Mouse (Mus musculus) neural tube, embryonic 15.5 days (tissue): Measurements from ENCODE around the gene Wnk4. TPM values are rescaled to one million over a fixed set of nuclear protein-coding genes. Genes with fewer than 3 reads are reported as not detected.

ENCODE experiments used
- ATAC-seq: fragments of 200-750 bp; cut with Nextera tagmentation; 2 replicates; pipeline ENCODE4 v1.8.0; 2017; ENCODE audit warnings: mild to moderate bottlenecking, moderate TSS enrichment, moderate library complexity; ENCODE audit not compliant: low FRiP score
- H3K27ac ChIP-seq: fragments of 300-500 bp; sonication (generic); replicated peaks from 2 replicates; pipeline ENCODE4 v1.5.1; 2015; ENCODE audit warnings: mild to moderate bottlenecking, inconsistent platforms
- H3K27me3 ChIP-seq: fragments of 300-500 bp; sonication (generic); replicated peaks from 2 replicates; pipeline ENCODE4 v1.6.1; 2015; ENCODE audit warnings: inconsistent platforms
- H3K36me3 ChIP-seq: fragments of 300-500 bp; sonication (generic); 2 replicates; pipeline ENCODE4 v1.6.1; 2015; ENCODE audit warnings: inconsistent platforms
- H3K4me1 ChIP-seq: fragments of 300-500 bp; sonication (generic); 2 replicates; pipeline ENCODE4 v1.6.1; 2015; ENCODE audit warnings: inconsistent platforms
- H3K4me2 ChIP-seq: fragments of 300-500 bp; sonication (generic); 2 replicates; pipeline ENCODE4 v1.6.1; 2015; ENCODE audit warnings: inconsistent platforms, mild to moderate bottlenecking, moderate library complexity
- H3K4me3 ChIP-seq: fragments of 300-500 bp; sonication (generic); replicated peaks from 2 replicates; pipeline ENCODE4 v1.5.1; 2015; ENCODE audit warnings: mild to moderate bottlenecking, inconsistent platforms
- H3K9ac ChIP-seq: fragments of 300-500 bp; sonication (generic); replicated peaks from 2 replicates; pipeline ENCODE4 v1.6.1; 2015; ENCODE audit warnings: mild to moderate bottlenecking, inconsistent platforms
- H3K9me3 ChIP-seq: fragments of 300-500 bp; sonication (generic); replicated peaks from 2 replicates; pipeline ENCODE4 v1.6.1; 2016; ENCODE audit warnings: inconsistent platforms
- WGBS: fragments of 180-500 bp; shearing (Covaris S2); methylation state at CpG from one replicate; pipeline ENCODE4 v1.1.7; 2015; ENCODE audit warnings: mixed read lengths; 5-methylcytosine and 5-hydroxymethylcytosine counted together
- polyA plus RNA-seq: library from polyadenylated mRNA; unstranded; fragments of >200 nt; fragmentation: Nextera tagmentation; extraction: Ambion mirVana; gene quantifications from 2 replicates; pipeline ENCODE4 v1.2.1, GENCODE M21; 2015

The Wnk4 gene
- 5.1 and 7.0 TPM in 2 replicates for polyA plus RNA-seq

DNA sequence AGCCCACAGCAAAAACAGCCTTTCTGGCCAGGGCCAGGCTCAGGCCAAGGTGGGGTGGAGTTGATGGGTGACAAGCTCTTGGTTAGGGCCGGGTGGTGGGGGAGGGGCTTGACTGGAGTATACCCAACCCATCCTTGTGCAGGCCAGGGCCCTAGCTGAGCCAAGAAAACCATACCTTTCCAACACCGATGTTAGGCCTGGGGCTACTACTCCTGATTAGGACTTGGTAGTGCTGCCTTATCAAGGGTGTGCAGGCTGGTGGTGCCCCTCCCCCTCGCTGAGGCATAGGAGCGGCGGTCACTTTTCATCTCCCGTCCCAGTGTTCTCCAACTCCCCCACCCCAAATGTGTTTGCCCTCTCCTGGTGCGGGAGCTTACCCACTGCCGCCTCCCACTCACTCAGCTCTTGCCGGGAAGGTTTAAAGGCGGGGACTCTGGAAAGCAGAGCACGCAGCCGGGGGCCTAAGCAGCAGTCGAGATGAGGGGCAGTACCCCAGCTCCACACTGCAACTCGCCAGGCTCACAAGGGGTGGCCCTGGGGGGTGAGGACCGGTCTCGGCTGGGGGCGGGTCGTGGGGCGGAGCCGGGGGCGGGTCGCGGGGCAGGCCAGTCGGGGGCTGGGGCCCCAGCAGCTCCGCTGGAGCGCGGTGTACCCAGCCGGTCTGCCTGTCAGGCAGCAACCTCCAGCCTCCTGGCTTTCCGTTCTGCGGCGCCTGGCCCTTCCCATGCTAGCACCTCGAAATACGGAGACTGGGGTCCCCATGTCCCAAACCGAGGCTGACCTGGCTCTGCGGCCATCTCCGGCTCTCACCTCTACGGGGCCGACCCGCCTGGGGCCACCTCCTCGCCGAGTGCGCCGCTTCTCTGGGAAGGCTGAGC is at the start of gene Wnk4:
TSS of gene Wnk4 (plus strand) at position 620 of the 878 bp plus-strand sequence.
- Histone ChIP-seq H3K9me3 (no peaks in the 10 kb centered on the region), H3K9ac (peak within 1 kb of the TSS; percentile 75), H3K27me3 (peaks cover 38% of the 10 kb centered on the region), H3K4me2 (peak within 1 kb of the TSS; percentile 93), H3K4me1 (peaks cover 47% of the 10 kb centered on the region), H3K36me3 (peaks cover 21% of the 10 kb centered on the region), H3K27ac (peak within 1 kb of the TSS; percentile 34), H3K4me3 (peak within 1 kb of the TSS; percentile 49)
- peak; percentile 56 for ATAC-seq
- under 1% methylated on average over 43 of the region's 43 CpGs for whole genome bisulfite sequencing

GRCm38 (mm10) chr11:101211970-101212369 is 48.4 kb upstream of the Wnk4 start:
- Histone ChIP-seq H3K4me3 (no peak overlapping the region), H3K4me2 (no peak overlapping the region), H3K27me3 (no peaks in the 10 kb centered on the region), H3K4me1 (no peaks in the 10 kb centered on the region), H3K36me3 (peaks cover 72% of the 10 kb centered on the region), H3K27ac (no peak overlapping the region), H3K9me3 (no peaks in the 10 kb centered on the region), H3K9ac (no peak overlapping the region)
- WGBS, result 36% methylated on average over 3 of the region's 3 CpGs
- no peak; the same call in 1 of the 2 replicates for ATAC-seq

- H3K36me3 ChIP-seq, result peaks cover 45% of the 10 kb centered on the region
- 95% methylated on average over 5 of the region's 5 CpGs for WGBS
Measured at GRCm38 (mm10) chr11:101216936-101217335, 43.4 kb upstream of the Wnk4 start.

DNA sequence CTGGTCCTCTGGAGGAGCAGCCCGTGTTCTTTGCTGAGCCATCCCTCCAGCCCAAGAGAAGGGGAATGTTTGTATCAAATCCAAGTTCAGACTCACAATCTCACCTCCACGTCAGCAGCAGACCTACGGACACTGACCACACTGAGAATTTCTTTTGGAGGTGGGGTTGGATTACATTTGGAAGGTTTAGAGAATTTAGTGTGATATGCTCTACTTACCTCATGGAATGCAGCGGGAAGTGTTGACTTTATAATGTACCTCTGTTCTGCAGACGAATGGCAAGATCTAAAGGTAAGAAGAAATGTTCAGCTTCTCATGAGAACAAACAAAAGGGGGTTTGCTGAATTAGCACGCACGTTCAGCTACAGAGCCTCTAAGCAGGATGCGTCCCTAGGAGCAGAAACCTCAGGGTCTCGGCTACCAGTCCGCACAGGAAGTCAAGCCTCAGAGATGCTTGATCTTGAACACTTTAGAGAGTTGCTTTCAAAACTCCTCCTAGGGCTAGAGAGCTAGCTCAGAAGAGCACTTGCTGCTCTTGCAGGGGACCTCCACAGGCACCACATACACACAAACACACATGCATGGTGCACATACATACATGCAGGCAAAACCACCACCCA is 41.8 kb upstream of the Wnk4 start:
- Histone ChIP-seq H3K27me3 (no peaks in the 10 kb centered on the region), H3K4me1 (no peaks in the 10 kb centered on the region), H3K36me3 (peaks cover 35% of the 10 kb centered on the region), H3K4me3 (no peak overlapping the region), H3K9ac (no peak overlapping the region), H3K9me3 (no peaks in the 10 kb centered on the region), H3K4me2 (no peak overlapping the region), H3K27ac (no peak overlapping the region)
- no peak for ATAC-seq
- 84% methylated on average over 10 of the region's 10 CpGs for WGBS

More at GRCm38 (mm10) chr11:101216936-101217335, 43.4 kb upstream of the Wnk4 start:
- no peak overlapping the region for H3K4me3 ChIP-seq
- H3K4me1 ChIP-seq, result no peaks in the 10 kb centered on the region
- no peak overlapping the region for H3K4me2 ChIP-seq
- no peaks in the 10 kb centered on the region for H3K27me3 ChIP-seq
- H3K9me3 ChIP-seq, result no peaks in the 10 kb centered on the region
- no peak for ATAC-seq
- H3K9ac ChIP-seq, result no peak overlapping the region
- H3K27ac ChIP-seq, result no peak overlapping the region

DNA sequence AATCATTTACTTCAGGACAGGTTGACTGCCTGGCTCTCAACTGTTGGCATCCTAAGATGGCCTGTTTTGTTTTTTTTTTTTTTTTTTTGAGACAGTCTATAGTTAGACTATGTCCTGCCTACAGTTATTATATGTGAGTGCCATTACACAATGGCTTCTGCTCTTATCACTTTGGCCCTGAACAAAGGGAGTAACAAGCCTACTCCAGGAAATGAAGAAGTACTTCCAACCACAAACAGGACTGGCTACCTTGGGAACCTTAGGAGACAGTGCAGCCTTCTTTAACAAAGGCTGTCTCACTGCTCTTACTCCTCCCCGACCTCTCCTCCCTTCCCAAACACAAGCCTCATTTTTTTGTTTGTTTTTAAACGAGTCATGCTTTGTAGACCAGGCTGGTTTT is 39.5 kb upstream of the Wnk4 start:
- H3K9me3 ChIP-seq, result no peaks in the 10 kb centered on the region
- no peak overlapping the region for H3K27ac ChIP-seq
- H3K4me2 ChIP-seq, result no peak overlapping the region
- peaks cover 9% of the 10 kb centered on the region; the same call in 1 of the 2 replicates for H3K4me1 ChIP-seq
- no peak for ATAC-seq
- WGBS, result 63% methylated on average over 2 of the region's 2 CpGs
- H3K9ac ChIP-seq, result no peak overlapping the region
- H3K27me3 ChIP-seq, result no peaks in the 10 kb centered on the region
- peaks cover 14% of the 10 kb centered on the region for H3K36me3 ChIP-seq
- H3K4me3 ChIP-seq, result no peak overlapping the region

GRCm38 (mm10) chr11:101221306-101221986 is 38.9 kb upstream of the Wnk4 start:
- no peaks in the 10 kb centered on the region for H3K27me3 ChIP-seq
- WGBS, result 85% methylated on average over 8 of the region's 8 CpGs

GRCm38 (mm10) chr11:101224337-101224736 is 36.0 kb upstream of the Wnk4 start:
- no peak overlapping the region for H3K4me3 ChIP-seq
- H3K27me3 ChIP-seq, result no peaks in the 10 kb centered on the region; the same call in 1 of the 2 replicates
- no peak overlapping the region for H3K27ac ChIP-seq
- H3K9ac ChIP-seq, result no peak overlapping the region
- H3K9me3 ChIP-seq, result no peaks in the 10 kb centered on the region
- ATAC-seq, result no peak
- H3K36me3 ChIP-seq, result no peaks in the 10 kb centered on the region
- H3K4me1 ChIP-seq, result peaks cover 12% of the 10 kb centered on the region; the same call in 1 of the 2 replicates
- 95% methylated on average over 3 of the region's 3 CpGs for WGBS
- no peak overlapping the region for H3K4me2 ChIP-seq

More at GRCm38 (mm10) chr11:101221306-101221986, 38.9 kb upstream of the Wnk4 start:
- H3K36me3 ChIP-seq, result peaks cover 9% of the 10 kb centered on the region; the same call in 1 of the 2 replicates
- no peaks in the 10 kb centered on the region for H3K9me3 ChIP-seq
- no peak overlapping the region for H3K4me2 ChIP-seq
- H3K4me1 ChIP-seq, result peaks cover 11% of the 10 kb centered on the region; the same call in 1 of the 2 replicates
- H3K27ac ChIP-seq, result no peak overlapping the region
- H3K9ac ChIP-seq, result no peak overlapping the region
- no peak overlapping the region for H3K4me3 ChIP-seq
- no peak for ATAC-seq

DNA sequence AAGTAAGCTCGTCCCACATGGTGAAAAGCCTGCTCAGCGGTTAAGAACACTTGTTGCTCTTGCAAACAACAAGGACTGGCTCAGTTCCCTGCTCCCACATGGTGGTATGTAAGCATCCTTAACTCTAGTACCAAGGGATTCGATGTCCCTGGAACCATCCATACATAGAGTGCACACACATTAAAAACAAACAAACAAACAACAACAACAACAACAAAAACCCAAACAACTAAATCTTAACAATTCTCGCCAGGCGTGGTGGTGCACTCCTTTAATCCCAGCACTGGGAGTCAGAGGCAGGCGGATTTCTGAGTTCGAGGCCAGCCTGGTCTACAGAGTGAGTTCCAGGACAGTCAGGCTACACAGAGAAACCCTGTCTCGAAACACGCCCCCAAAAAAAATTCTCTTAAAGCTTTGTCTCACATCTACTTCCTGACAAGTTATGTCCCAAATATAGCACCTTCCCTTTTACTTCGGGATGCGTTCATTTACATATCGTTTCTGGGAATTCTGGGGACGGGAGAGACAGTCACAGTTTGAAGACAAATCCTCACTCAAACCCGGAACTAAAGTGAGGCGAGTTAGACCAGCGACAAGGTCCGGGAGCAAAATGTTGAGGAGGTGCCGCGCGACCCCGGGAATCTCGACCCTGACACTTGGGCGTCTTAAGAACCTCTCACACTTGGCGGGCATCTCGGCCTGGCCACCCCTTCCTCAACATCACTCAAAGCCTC is 34.9 kb upstream of the Wnk4 start:
- WGBS, result 22% methylated on average over 25 of the region's 25 CpGs
- H3K27ac ChIP-seq, result peak overlapping the region; percentile 78
- H3K9me3 ChIP-seq, result no peaks in the 10 kb centered on the region
- no peaks in the 10 kb centered on the region; the same call in 1 of the 2 replicates for H3K27me3 ChIP-seq
- peak overlapping the region; percentile 95 for H3K4me3 ChIP-seq
- peaks cover 23% of the 10 kb centered on the region for H3K4me1 ChIP-seq
- H3K4me2 ChIP-seq, result peak overlapping the region; percentile 91
- H3K9ac ChIP-seq, result peak overlapping the region; percentile 81
- no peak for ATAC-seq
- H3K36me3 ChIP-seq, result no peaks in the 10 kb centered on the region

DNA sequence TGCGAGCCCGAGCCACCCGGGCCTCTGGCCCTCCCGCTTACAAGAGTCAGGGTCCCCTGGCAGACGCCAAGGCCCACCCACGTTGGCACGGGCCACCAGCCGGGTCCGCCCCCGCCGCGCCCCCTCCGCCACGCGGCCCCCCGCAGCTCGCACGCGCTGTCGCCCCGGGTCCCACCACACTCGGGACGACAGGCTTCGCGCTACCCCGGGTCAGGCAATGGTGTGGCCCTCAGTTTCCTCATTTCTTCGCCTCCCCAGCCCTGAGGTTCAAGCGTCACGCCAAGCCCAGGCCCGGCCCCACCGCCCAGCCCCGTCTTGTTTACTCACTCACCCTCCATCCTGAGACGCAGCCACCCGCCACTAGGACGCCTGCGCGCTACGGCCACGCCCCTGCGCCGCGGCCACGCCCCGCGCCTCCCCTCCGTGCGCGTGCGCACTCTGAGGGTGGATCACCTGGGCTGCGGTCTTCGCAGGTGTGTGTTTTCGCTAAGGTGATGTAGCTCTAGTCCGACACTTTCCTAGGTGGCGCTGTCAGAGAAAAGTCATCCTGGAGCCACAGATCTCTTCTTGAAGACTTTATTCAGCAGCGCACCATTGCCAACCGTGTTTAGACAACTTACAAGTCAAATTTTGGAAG is 34.2 kb upstream of the Wnk4 start, which contains the start of gene Ezh1:
TSS of gene Ezh1 (minus strand) at position 399 of the 637 bp plus-strand sequence.
- H3K27me3 ChIP-seq, result no peaks in the 10 kb centered on the region; the same call in 1 of the 2 replicates
- peak within 1 kb of the TSS; percentile 81 for H3K9ac ChIP-seq
- H3K9me3 ChIP-seq, result no peaks in the 10 kb centered on the region
- WGBS, result under 1% methylated on average over 56 of the region's 56 CpGs
- H3K4me2 ChIP-seq, result peak within 1 kb of the TSS; percentile 91
- no peaks in the 10 kb centered on the region for H3K36me3 ChIP-seq
- H3K27ac ChIP-seq, result peak within 1 kb of the TSS; percentile 78
- H3K4me1 ChIP-seq, result peaks cover 30% of the 10 kb centered on the region
- peak; percentile 95 for ATAC-seq
- peak within 1 kb of the TSS; percentile 95 for H3K4me3 ChIP-seq

- Histone ChIP-seq H3K4me3 (no peak overlapping the region), H3K4me2 (no peak overlapping the region), H3K9me3 (no peaks in the 10 kb centered on the region), H3K9ac (no peak overlapping the region), H3K36me3 (no peaks in the 10 kb centered on the region), H3K27ac (peak overlapping the region; percentile 76), H3K27me3 (no peaks in the 10 kb centered on the region; the same call in 1 of the 2 replicates), H3K4me1 (peaks cover 38% of the 10 kb centered on the region)
- no peak for ATAC-seq
- WGBS, result 33% methylated on average over 8 of the region's 8 CpGs
Measured at GRCm38 (mm10) chr11:101229361-101229900, 30.9 kb upstream of the Wnk4 start.
